Mouse (Mus musculus): ENCODE data around the gene Olfr606. TPM values are rescaled to one million over a fixed set of nuclear protein-coding genes. Genes with fewer than 3 reads are reported as not detected.
"Not testable (repeated sequence)": the region's sequence is repeated elsewhere in the genome, so short reads cannot be mapped to it uniquely, and the experiment has no call there.

Olfr606 gene
- total RNA-seq (2021): not detected
- long read RNA-seq, experiment 1: 0 reads
- long read RNA-seq, experiment 2: 0 reads

DNA sequence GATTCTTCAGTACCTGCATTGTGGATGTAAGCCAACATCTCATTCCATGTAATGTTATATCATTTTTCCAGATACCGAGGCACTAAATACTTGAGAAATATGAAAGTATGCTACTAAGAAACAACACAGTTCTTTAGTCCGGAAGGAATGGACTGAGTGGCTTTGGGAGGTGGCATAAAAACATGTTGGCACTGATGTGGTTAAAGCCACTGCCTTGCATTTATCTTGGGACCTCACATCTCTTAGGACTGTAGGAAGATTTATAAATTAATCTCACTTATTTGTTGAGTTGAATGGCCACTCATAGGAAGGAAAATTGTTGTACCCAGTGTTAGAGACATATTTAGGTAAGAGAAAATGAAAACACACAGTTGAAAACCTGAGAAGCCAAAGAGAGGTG, at the start of gene Olfr606:
Gene Olfr606, plus strand, starts transcription at position 301 of the 400 bp plus-strand sequence.
- no peak for DNase-seq

DNA sequence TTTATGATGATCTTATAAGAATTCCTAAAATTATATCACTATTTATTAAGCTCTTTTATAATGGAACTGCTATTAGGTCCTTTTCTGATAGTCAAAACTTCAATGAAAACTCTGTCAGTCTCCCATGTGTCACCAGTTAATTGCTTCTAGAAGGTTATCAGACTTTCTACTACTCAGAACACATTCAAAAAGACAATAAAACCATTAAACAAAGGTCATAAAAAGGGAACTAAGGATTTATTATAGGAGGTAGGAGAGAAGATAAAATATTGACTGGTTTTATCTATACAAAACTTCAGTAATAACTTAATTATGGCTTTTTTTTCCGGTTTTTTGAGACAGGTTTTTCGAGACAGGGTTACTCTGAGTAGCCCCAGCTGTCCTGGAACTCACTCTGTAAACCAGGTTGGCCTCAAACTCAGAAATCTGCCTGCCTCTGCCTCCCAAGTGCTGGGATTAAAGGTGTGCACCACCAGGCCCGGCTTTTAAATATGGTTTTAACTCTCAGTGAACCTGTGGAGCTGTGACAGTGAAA, 42.3 kb upstream of the Olfr606 start:
- not testable (repeated sequence) for DNase-seq

DNA sequence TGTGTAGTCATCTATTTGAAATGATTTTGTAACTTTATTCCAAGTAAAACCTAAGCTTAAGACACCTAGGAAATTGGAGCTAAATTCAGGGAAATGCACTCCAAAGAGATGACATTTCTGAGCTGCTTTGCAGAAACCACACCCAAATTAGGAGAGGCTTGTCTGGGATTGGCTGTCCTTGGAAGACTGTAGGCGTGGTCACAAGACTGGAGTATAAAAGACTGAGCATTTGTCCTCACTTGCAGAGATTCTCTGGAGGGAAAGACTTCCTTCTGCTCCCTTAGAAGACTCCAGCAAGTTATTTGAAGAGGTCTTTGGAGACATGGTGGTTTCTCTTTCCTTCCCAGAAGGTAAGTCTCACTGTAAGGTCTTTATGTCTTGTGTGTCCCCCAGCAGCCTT, 34.1 kb upstream of the Olfr606 start, which contains the start of gene Usp17lc:
Gene Usp17lc, plus strand, starts transcription at position 301 of the 400 bp plus-strand sequence.
- not testable (repeated sequence) for DNase-seq

DNA sequence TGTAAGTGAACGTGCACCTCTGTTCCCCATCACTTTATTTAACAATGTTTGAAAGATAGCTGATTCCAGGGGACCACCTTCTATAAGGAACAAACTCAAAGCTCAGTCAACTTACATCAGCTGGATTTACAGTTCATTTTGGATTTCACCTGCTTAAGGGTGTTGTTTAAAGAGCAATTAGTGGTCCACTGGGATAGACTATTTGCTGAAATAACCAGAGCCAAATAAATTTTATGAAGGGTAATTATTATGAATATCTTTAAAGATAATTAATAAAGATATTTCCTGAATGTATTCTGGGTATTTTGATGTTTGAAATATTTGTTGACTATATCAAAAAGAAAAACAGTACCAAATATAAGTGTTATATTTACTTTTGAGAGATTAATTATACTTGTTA, 3.5 kb upstream of the Olfr606 start, which contains the start of gene Olfr605:
Gene Olfr605, minus strand, starts transcription at position 101 of the 400 bp plus-strand sequence.
- DNase-seq: no peak

DNA sequence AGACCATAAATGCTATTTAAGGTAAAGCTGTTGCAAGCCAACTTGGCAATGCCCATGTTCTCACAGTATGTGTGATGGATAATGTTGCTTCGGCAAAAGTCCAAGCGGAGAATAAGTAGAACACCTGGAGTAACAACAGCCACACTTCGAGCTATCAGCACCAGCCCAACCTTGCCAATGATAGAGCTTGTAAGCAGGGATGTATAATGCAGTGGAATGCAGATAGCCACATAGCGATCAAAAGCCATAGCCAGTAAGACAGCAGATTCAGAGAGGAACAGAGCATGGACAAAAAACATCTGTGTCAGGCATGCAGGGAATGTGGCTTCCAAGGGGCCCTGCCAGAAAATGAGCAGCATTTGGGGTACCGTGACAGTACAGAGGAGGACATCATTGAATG, 11.7 kb downstream of the Olfr606 start:
- DNase-seq: no peak

DNA sequence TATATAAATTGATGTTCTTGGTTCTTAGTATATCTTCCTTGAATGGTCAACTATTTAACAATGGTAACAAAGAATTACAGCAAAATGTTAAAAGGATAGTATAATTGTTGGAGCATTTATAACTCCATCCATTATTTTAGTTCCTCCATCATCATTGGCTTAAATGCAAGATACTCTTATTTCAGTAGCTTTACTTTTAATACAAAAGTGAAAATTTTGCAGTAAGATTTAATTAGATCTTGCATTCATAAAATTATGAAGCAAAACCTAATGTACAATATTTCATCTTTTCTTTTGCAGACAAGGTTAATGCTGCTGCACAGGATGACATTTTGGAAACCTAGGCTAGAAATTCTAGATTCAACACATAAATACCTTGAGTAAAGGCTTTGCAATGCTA, 20.7 kb downstream of the Olfr606 start, which contains the start of gene Olfr608:
Gene Olfr608, plus strand, starts transcription at position 301 of the 400 bp plus-strand sequence.
- no peak for DNase-seq

DNA sequence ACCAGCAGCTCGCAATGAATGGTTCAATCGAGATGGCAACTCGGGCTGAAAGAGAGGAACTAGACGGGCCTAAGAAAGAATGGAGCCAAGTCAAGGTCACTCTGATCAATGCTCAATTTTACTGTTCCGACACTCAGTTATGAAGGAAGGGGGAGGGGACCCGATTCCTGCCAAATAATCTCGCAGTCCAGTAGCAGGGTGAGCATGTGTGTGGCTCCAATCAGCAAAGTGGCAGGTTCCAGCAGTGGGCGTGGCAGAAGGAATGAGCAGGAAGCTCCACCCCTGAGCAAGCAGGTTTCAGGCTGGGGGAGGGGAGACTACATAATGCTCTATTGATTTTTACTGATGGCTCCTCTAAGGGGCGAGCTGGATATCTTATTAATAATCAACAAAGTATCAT, 28.3 kb downstream of the Olfr606 start:
- DNase-seq: not testable (repeated sequence)

DNA sequence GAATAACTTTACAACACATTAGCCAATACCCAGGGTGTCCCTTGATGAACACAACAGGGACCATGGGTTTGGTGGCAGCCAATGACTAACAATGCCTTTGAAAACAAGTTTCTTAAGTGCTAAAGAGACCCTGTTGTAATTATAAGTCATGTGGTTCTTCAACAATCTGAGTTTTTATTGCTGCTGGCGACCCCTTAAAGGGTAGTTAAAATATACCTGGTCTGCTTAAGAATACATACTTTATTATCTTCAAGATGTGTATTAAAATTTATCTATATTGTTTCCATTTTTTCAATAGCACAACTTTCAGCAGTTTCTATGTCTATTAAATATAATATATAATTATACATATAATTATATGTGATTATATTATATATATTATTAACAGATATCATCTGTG, 49.1 kb downstream of the Olfr606 start, which contains the start of gene Olfr609:
Gene Olfr609, minus strand, starts transcription at position 101 of the 400 bp plus-strand sequence.
- no peak for DNase-seq

Small RNA genes lying within 50 kb of the gene (microRNA-seq; reads per million reads assigned to microRNA genes)
- gene Gm25774 (ENCODE audit: borderline replicate concordance in 2 of 2): 0 reads per million in 2 experiments

Other genes with a start within 250 kb of the Olfr606 start
- not detected for gene Olfr593, start 237.2 kb upstream of the Olfr606 start, total RNA-seq (2021)
- gene Olfr594, start 232.1 kb upstream of the Olfr606 start, total RNA-seq (2021): not detected
- not detected for gene Usp17ld, start 196.5 kb upstream of the Olfr606 start, total RNA-seq (2021)
- gene Olfr596, start 143.4 kb upstream of the Olfr606 start, total RNA-seq (2021): not detected
- gene Olfr597, start 132.7 kb upstream of the Olfr606 start, total RNA-seq (2021): not detected
- gene Olfr598, start 125.5 kb upstream of the Olfr606 start, total RNA-seq (2021): not detected
- not detected for gene Olfr599, start 113.1 kb upstream of the Olfr606 start, total RNA-seq (2021)
- gene Olfr600, start 99.4 kb upstream of the Olfr606 start, total RNA-seq (2021): not detected
- not detected for gene Olfr601, start 86.4 kb upstream of the Olfr606 start, total RNA-seq (2021)
- gene Olfr603, start 62.9 kb upstream of the Olfr606 start, total RNA-seq (2021): not detected
- gene Usp17lc, start 34.0 kb upstream of the Olfr606 start, total RNA-seq (2021): not detected
- gene Olfr605, start 3.6 kb upstream of the Olfr606 start, total RNA-seq (2021): not detected
- gene Olfr607, start 15.1 kb downstream of the Olfr606 start, total RNA-seq (2021): not detected
- gene Olfr608, start 20.8 kb downstream of the Olfr606 start, total RNA-seq (2021): not detected
- not detected for gene Olfr609, start 49.0 kb downstream of the Olfr606 start, total RNA-seq (2021)
- not detected for gene Olfr610, start 63.1 kb downstream of the Olfr606 start, total RNA-seq (2021)
- not detected for gene Olfr611, start 71.8 kb downstream of the Olfr606 start, total RNA-seq (2021)
- gene Olfr612, start 93.7 kb downstream of the Olfr606 start, total RNA-seq (2021): not detected
- not detected for gene Olfr613, start 99.0 kb downstream of the Olfr606 start, total RNA-seq (2021)
- not detected for gene Olfr615, start 107.0 kb downstream of the Olfr606 start, total RNA-seq (2021)
- gene Olfr616, start 120.1 kb downstream of the Olfr606 start, total RNA-seq (2021): not detected
- gene Olfr617, start 124.0 kb downstream of the Olfr606 start, total RNA-seq (2021): not detected
- not detected for gene Olfr618, start 141.1 kb downstream of the Olfr606 start, total RNA-seq (2021)
- not detected for gene Olfr619, start 151.5 kb downstream of the Olfr606 start, total RNA-seq (2021)
- gene Olfr620, start 163.5 kb downstream of the Olfr606 start, total RNA-seq (2021): not detected
- gene Olfr622, start 193.7 kb downstream of the Olfr606 start, total RNA-seq (2021): not detected
- gene Olfr623, start 214.7 kb downstream of the Olfr606 start, total RNA-seq (2021): not detected
- gene Olfr624, start 222.1 kb downstream of the Olfr606 start, total RNA-seq (2021): not detected
- not detected for gene Olfr625-ps1, start 233.7 kb downstream of the Olfr606 start, total RNA-seq (2021)

All from gastrocnemius, postnatal 25 days (tissue).